Mouse (Mus musculus) neutrophil, adult 59 days (primary cell): ENCODE results near the gene Cd79b. TPM values are rescaled to one million over a fixed set of nuclear protein-coding genes. Genes with fewer than 3 reads are reported as not detected.

Experiments used
- total RNA-seq, 2 experiments: library from RNA; stranded (reverse); gene quantifications; 1 replicate in 1 of 2; 2 replicates in 1 of 2; pipeline ENCODE4 v1.2.4; 2023

Cd79b gene
- 10 to 100 TPM; 13.0 to 25.4 TPM for total RNA-seq

GRCm38 (mm10) chr11:106314333-106314812, at the start of gene Cd79b:
Gene Cd79b (minus strand): TSS chr11:106314762.

GRCm38 (mm10) chr11:106353188-106353587, 38.6 kb upstream of the Cd79b start, which contains the start of gene Scn4a:
Gene Scn4a (minus strand): TSS chr11:106353288.

GRCm38 (mm10) chr11:106301765-106302164, 12.8 kb downstream of the Cd79b start, which contains the start of gene Gh:
Gene Gh (minus strand): TSS chr11:106301865.

GRCm38 (mm10) chr11:106276454-106276853, 38.1 kb downstream of the Cd79b start, which contains the start of gene Tcam1:
Gene Tcam1 (plus strand): TSS chr11:106276672.

GRCm38 (mm10) chr11:106272644-106273310, 41.8 kb downstream of the Cd79b start, which contains the start of gene Smarcd2:
Gene Smarcd2 (minus strand): TSS chr11:106272972.

Other genes starting within 250 kb of the Cd79b start
- 1 to 10 TPM; 5.8 to 5.9 TPM for gene Taco1, start 248.7 kb downstream of the Cd79b start, total RNA-seq
- gene Map3k3, start 230.1 kb downstream of the Cd79b start, total RNA-seq, result 100 to 1,000 TPM; 195 to 202 TPM
- 1 to 10 TPM; 1.7 to 5.7 TPM for gene Gm10840, start 153.9 kb downstream of the Cd79b start, total RNA-seq
- gene Limd2, start 153.9 kb downstream of the Cd79b start, total RNA-seq, result 100 to 1,000 TPM; 442 to 451 TPM
- 10 to 100 TPM; 21.5 to 24.7 TPM for gene Strada, start 112.6 kb downstream of the Cd79b start, total RNA-seq
- 10 to 100 TPM; 30.8 to 41.2 TPM for gene Ccdc47, start 98.4 kb downstream of the Cd79b start, total RNA-seq
- gene Ddx42, start 97.8 kb downstream of the Cd79b start, total RNA-seq, result 10 to 100 TPM; 34.5 to 35.3 TPM
- gene Ftsj3, start 58.7 kb downstream of the Cd79b start, total RNA-seq, result 10 to 100 TPM; 20.8 to 20.9 TPM
- gene Psmc5, start 58.6 kb downstream of the Cd79b start, total RNA-seq, result 10 to 100 TPM; 28.5 to 35.0 TPM
- gene Smarcd2, start 41.8 kb downstream of the Cd79b start, total RNA-seq, result 10 to 100 TPM; 91.3 to 96.2 TPM
- gene Tcam1, start 38.1 kb downstream of the Cd79b start, total RNA-seq, result under 1 TPM; 0.11 to 0.22 TPM
- gene Gh, start 12.9 kb downstream of the Cd79b start, total RNA-seq, result not detected
- under 1 TPM; 0.04 TPM for gene Scn4a, start 38.5 kb upstream of the Cd79b start, total RNA-seq
- not detected for gene Prr29, start 50.7 kb upstream of the Cd79b start, total RNA-seq
- 10 to 100 TPM; 15.7 to 19.1 TPM for gene Icam2, start 73.3 kb upstream of the Cd79b start, total RNA-seq
- 10 to 100 TPM; 41.0 to 52.8 TPM for gene Ern1, start 173.1 kb upstream of the Cd79b start, total RNA-seq